Mouse (Mus musculus): ENCODE measurements around the gene Tmx4. TPM values are rescaled to one million over a fixed set of nuclear protein-coding genes. Genes with fewer than 3 reads are reported as not detected.

Gene Tmx4
- total RNA-seq, 4 experiments from 2014 or later: 14.5 to 16.3 (median 16.0) TPM

DNA sequence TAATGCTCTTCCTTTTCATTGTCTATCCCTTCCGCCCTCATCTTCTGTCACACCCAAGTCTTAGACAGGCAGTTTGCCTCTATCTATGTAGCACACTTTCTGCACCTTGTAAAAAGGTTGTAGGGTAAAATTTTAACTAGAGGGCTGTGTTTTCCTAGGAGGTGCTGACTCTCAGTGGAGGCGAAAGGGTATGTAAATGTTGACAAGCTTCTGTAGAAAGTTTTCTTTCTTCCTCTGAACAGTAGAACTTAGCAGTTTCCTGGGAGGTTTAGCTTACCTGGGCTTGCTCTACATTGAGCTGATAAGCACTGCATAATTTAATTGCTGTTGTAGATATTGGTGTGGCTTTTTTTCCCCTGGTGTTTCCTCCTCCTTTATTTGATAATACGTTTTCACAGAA lies 84.5 kb downstream of the Tmx4 start:
- DNase-seq (ENCODE audit: low spot score in 2 of 2): no peak

- DNase-seq (ENCODE audit: low spot score in 2 of 2): no peak
These were observed 89.7 kb downstream of the Tmx4 start, which contains the start of gene Hao1 for GRCm38 (mm10) chr2:134554221-134554727. Gene Hao1, minus strand, starts transcription at chr2:134554368.

DNA sequence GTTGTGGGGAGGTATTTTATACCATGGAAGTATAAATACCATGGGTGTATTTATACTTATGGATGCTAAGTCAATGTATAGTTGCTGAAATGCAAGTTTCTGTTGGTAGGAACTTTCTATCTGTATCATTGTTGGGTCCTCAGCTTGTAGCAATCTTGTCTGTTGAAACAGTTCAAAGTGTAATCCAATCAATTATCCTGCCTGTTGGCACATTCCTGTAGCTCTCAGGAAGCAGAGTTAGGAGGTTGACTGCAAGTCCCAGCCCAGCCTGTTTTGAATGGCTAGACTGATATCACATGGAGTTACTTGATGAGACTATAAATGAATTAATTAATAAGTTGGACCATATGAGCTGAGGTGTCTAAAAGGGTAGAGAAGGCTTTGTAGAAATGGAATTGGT lies 91.6 kb downstream of the Tmx4 start:
- DNase-seq (ENCODE audit: low spot score in 2 of 2): no peak

DNA sequence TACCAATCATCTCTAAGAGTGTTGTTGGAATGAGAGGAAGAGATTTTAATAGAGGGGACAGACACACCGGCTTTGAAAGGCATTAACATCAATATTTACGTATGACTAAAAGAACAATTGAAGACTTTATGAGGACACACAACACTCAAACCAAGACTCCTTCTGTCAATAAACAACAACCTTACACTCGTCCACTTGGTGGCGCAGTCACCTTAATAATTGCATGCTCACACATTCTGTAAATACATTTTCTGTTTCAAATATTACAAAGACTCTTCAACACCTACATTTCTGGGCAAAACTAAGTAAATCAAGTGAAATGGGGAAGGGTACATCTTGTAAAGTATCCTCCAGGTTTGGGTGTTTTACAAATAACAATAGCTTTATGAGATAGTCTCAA lies 94.2 kb downstream of the Tmx4 start:
- peak in 1 of 2 experiments; percentile 8 for DNase-seq (ENCODE audit: low spot score in 2 of 2)

DNA sequence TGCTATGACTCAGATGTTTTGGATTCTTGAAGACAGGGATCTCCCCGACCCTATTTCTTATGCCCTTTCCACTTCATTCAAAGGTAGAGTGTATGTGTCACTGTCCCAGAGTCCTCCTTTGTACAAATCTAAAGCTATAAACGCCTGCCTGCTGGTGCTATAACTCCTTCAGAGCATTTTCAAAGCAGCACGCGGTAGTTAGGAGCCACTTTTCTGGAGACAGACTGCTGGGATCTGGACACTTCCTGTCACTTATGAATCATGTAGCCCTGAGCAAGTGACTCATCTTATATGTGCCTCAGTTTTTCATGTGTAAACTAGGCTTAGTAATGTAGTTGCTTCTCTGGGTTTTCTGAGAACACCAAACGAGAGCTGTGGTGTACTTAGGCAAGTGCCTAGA lies 98.8 kb downstream of the Tmx4 start:
- DNase-seq (ENCODE audit: low spot score in 2 of 2): no peak

DNA sequence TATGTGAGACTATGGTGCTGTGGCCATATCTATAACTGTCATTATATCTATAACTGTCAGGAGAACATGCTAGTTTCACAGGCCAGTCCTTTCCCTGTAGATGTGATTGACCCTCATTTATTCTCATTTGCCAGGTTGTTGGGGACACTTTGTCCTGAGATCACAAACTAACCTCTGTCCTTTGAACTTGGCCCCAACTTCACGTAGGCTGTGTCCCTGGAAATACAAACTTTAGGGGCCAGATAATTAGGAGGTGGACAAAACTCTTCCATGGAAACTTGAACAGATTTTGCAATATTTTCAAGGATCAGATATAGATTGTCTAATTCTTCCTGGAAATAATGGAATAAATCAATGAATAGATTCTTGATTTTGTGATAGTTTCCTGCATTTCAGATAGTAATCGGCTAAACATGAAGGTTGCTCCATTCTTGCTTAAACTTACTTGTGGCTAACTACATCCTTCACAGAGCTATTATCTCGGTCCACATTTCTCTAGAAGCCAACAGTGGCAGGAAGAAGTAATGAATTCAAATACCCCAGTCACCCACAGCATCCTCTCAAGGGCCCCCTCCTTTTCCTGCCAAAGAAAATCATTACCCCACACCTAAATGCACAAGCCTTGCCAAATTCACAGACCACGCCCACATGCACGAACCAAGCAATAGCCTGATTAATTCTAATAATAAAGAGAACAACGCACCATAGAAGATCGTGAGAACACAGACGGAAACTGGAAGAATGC lies 99.5 kb downstream of the Tmx4 start:
- DNase-seq (ENCODE audit: low spot score in 2 of 2): no peak

Other genes with a start within 250 kb of the Tmx4 start
- not detected for gene Hao1, start 89.8 kb downstream of the Tmx4 start, total RNA-seq (2022)
- 1 to 10 TPM in 2 of 4 experiments, under 1 TPM in 2; 0.63 to 1.1 (median 0.90) TPM for gene Plcb1, start 141.9 kb upstream of the Tmx4 start, total RNA-seq (2022)

Measured in gastrocnemius, adult 8-10 months (tissue).